Mouse (Mus musculus) embryo, embryonic 9.5 days (tissue): ENCODE measurements at regions not wholly inside any gene's neighbourhood (a gene's known extent, or its start where the extent isn't known, plus 50 kb on each side); places are given as distances from the start of the nearest gene placed in this dataset.
"Not testable (repeated sequence)": the region's sequence is repeated elsewhere in the genome, so short reads cannot be mapped to it uniquely, and the experiment has no call there.

Experiments used
- DNase-seq: peaks from one replicate; pipeline ENCODE4 v3.0.0-alpha.2; 2017; ENCODE audit errors: extremely low spot score

GRCm38 (mm10) chr11:91196351-91196750, 381.0 kb downstream of the Kif2b start:
- DNase-seq = no peak

GRCm38 (mm10) chr11:91167336-91167735, 410.0 kb downstream of the Kif2b start:
- not testable (repeated sequence) for DNase-seq

- DNase-seq = no peak
Observed at GRCm38 (mm10) chr11:91133753-91134270, 443.5 kb downstream of the Kif2b start.

- peak; percentile 13 for DNase-seq
Observed at GRCm38 (mm10) chr11:91132771-91133380, 444.5 kb downstream of the Kif2b start.

GRCm38 (mm10) chr11:91131960-91132359, 443.8 kb upstream of the Tom1l1 start:
- peak; percentile 7 for DNase-seq

- DNase-seq = no peak
Observed at GRCm38 (mm10) chr11:91098186-91098585, 410.0 kb upstream of the Tom1l1 start.

- no peak for DNase-seq
Observed at GRCm38 (mm10) chr11:91097552-91097951, 409.4 kb upstream of the Tom1l1 start.

GRCm38 (mm10) chr11:91096000-91096652, 408.0 kb upstream of the Tom1l1 start:
- DNase-seq = peak; percentile 24

GRCm38 (mm10) chr11:91065365-91065764, 377.2 kb upstream of the Tom1l1 start:
- no peak for DNase-seq

- no peak for DNase-seq
Observed at GRCm38 (mm10) chr11:91056966-91057597, 368.9 kb upstream of the Tom1l1 start.

- no peak for DNase-seq
Observed at GRCm38 (mm10) chr11:91053321-91053720, 365.2 kb upstream of the Tom1l1 start.

- DNase-seq = no peak
Observed at GRCm38 (mm10) chr11:91051646-91052045, 363.5 kb upstream of the Tom1l1 start.

GRCm38 (mm10) chr11:91041486-91041885, 353.3 kb upstream of the Tom1l1 start:
- no peak for DNase-seq
